Mouse (Mus musculus) stomach, embryonic 16.5 days (tissue): ENCODE data around the gene Grik1. TPM values are rescaled to one million over a fixed set of nuclear protein-coding genes. Genes with fewer than 3 reads are reported as not detected.

Experiments
- ATAC-seq: fragments of 200-750 bp; cut with Nextera tagmentation; 2 replicates; pipeline ENCODE4 v1.8.0; 2017; ENCODE audit warnings: moderate number of reproducible peaks, moderate TSS enrichment; ENCODE audit not compliant: insufficient read depth, low FRiP score
- H3K27ac ChIP-seq: fragments of 300-500 bp; sonication (generic); 2 replicates; pipeline ENCODE4 v1.5.1; 2014; ENCODE audit warnings: low read length
- H3K27me3 ChIP-seq: fragments of 300-500 bp; sonication (generic); 2 replicates; pipeline ENCODE4 v1.6.1; 2014; ENCODE audit warnings: low read length, control low read depth, mixed read lengths; ENCODE audit not compliant: control insufficient read depth, insufficient read depth
- H3K36me3 ChIP-seq: fragments of 300-500 bp; sonication (generic); 2 replicates; pipeline ENCODE4 v1.6.1; 2014; ENCODE audit warnings: low read length; ENCODE audit not compliant: control insufficient read depth, insufficient read depth
- H3K4me1 ChIP-seq: fragments of 300-500 bp; sonication (generic); 2 replicates; pipeline ENCODE4 v1.6.1; 2014; ENCODE audit warnings: low read length, control low read depth, mixed read lengths; ENCODE audit not compliant: control insufficient read depth, insufficient read depth
- H3K4me2 ChIP-seq: fragments of 300-500 bp; sonication (generic); 2 replicates; pipeline ENCODE4 v1.6.1; 2014; ENCODE audit warnings: low read depth, low read length, mixed read lengths
- H3K4me3 ChIP-seq: fragments of 300-500 bp; sonication (generic); replicated peaks from 2 replicates; pipeline ENCODE4 v1.5.1; 2014; ENCODE audit warnings: mild to moderate bottlenecking, low read length
- H3K9ac ChIP-seq: fragments of 300-500 bp; sonication (generic); 2 replicates; pipeline ENCODE4 v1.6.1; 2014; ENCODE audit warnings: low read length
- H3K9me3 ChIP-seq: fragments of 300-500 bp; sonication (generic); replicated peaks from 2 replicates; pipeline ENCODE4 v1.6.1; 2016; ENCODE audit warnings: low read length, control low read depth; ENCODE audit not compliant: control insufficient read depth
- WGBS: fragments of 180-500 bp; shearing (Covaris S2); extraction: QIAGEN DNeasy Blood & Tissue Kit; methylation state at CpG from one replicate; pipeline ENCODE4 v1.1.7; 2014; 5-methylcytosine and 5-hydroxymethylcytosine counted together
- polyA plus RNA-seq: library from polyadenylated mRNA; unstranded; fragments of >200 nt; fragmentation: Nextera tagmentation; extraction: Ambion mirVana; gene quantifications from 2 replicates; pipeline ENCODE4 v1.2.1, GENCODE M21; 2015

The Grik1 gene
- polyA plus RNA-seq, 1 experiment from 2014 or later: 4.2 TPM

DNA sequence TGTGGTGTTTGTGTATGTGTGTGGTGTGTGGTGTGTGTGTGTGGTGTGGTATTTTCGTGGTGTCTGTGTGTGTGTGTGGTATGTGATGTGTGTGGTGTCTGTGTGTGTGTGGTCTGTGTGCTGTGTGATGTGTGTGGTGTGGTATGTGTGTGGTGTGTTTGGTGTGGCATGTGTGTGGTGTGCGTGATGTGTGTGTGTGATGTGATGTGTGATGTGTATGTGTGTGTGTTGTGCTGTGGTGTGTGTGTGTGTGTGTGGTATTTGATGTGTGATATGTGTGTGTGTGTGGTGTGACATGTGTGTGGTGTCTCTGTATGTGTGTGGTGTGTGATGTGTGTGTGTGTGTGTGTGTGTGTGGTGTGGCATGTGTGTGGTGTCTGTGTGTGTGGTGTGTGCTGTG is 388.9 kb downstream of the Grik1 start:
- H3K27ac ChIP-seq: no peak overlapping the region
- no peaks in the 10 kb centered on the region for H3K27me3 ChIP-seq
- no peaks in the 10 kb centered on the region for H3K9me3 ChIP-seq
- H3K4me3 ChIP-seq: no peak overlapping the region
- H3K4me1 ChIP-seq: no peaks in the 10 kb centered on the region
- H3K4me2 ChIP-seq: no peak overlapping the region
- 93% methylated on average over 2 of the region's 2 CpGs for WGBS
- ATAC-seq: no peak
- no peak overlapping the region for H3K9ac ChIP-seq
- no peaks in the 10 kb centered on the region for H3K36me3 ChIP-seq

DNA sequence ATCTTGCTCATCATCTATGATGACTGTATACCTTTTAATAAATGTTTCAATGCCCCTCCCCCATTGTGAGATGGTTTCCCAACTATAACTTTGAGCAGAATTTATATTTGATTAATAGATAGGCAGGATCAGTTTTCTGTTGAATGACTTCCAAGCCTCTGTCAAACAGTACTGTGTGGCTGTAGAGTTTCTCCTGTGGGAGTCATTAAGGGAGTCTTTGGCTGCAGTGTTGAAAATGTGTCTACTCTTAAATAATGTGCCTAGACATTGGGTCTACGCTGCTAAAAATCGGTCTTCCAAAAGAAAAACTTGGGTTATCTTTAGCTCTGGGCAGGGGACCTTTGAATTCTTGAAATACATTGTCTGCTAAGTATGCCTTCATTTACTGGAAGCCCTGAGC is 414.1 kb downstream of the Grik1 start:
- WGBS: 49% methylated on average over 2 of the region's 2 CpGs
- Histone ChIP-seq H3K4me1 (no peaks in the 10 kb centered on the region), H3K9ac (no peak overlapping the region), H3K4me3 (no peak overlapping the region), H3K27ac (no peak overlapping the region), H3K4me2 (no peak overlapping the region), H3K27me3 (no peaks in the 10 kb centered on the region), H3K36me3 (no peaks in the 10 kb centered on the region), H3K9me3 (0 out of 2 replicates have a peak, but pooled peaks cover 3% of the 10 kb centered on the region)
- no peak for ATAC-seq

DNA sequence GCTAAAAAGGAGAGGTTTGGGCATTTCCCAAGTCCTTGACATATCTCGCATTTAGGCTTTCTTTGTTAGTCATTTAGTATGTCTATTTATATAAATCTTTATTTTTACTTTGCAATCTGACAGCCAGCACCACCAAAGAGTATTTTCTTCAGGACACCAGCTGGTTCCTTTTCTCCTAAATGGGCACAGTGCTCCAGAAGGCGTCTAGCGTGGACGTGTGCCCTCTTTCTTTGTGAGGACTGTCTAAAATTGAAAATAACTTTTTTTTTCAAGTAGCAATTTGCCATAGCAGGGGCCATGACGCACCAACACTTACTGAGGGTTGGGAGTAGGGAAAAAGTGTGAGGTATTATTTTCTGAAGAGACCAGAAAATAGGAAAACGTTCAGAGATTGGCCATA is 425.5 kb downstream of the Grik1 start:
- Histone ChIP-seq H3K4me1 (no peaks in the 10 kb centered on the region), H3K9ac (no peak overlapping the region), H3K9me3 (no peaks in the 10 kb centered on the region), H3K27ac (no peak overlapping the region), H3K4me3 (no peak overlapping the region), H3K27me3 (no peaks in the 10 kb centered on the region), H3K4me2 (no peak overlapping the region), H3K36me3 (no peaks in the 10 kb centered on the region)
- no peak for ATAC-seq
- WGBS: 67% methylated on average over 6 of the region's 6 CpGs

DNA sequence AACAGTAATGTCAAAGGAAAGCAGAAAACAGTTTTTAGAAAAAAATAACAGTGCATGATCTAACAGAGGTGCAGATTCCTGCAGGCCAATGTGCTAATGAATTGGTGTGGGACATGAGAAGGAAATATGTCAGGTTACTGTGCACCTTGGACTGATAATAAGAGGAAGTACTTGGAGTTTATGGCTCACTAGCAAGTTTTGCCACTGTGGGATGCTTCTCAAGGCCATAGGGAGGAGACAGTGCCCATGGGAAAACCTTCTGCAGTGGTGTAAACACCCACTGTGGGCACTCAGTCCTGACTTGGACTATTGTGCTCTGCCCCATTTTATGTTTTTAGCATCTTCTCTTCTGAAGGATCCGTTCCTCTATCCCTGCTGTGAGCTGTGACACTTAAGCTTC is 428.3 kb downstream of the Grik1 start:
- Histone ChIP-seq H3K4me1 (no peaks in the 10 kb centered on the region), H3K36me3 (no peaks in the 10 kb centered on the region), H3K27me3 (no peaks in the 10 kb centered on the region), H3K9me3 (no peaks in the 10 kb centered on the region), H3K9ac (no peak overlapping the region), H3K4me3 (no peak overlapping the region), H3K4me2 (no peak overlapping the region), H3K27ac (no peak overlapping the region)
- no peak for ATAC-seq
- WGBS: 64% methylated on average over 1 of the region's 1 CpGs

DNA sequence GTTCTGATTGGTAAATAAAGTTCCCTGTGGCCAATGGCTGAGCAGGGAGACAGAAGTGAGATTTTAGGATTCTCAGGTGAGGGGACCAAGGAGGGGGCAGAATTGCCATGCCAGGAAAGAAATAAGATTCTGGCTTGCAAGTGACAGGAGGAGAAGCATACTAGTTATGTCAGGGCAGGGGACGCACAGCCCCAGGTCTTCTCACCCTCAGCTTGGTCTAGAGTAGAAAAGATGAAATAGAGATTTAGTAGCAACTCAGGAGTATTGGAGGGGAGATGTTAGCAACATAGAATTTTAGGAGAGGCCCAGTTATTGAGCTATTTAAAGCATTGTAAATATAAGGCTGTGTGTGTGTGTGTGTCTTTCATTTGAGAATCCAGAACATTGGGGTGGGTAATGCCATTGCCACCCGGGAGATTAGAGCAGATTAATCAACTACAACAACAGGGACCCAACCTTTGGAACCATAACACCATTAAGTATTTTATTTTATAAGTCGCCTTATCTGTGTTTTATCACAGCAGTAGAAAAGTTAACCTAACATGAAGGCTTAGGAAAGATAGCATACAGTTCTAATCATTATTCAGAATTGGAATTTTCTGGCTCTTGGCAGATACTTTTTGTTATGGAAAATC is 436.5 kb downstream of the Grik1 start:
- no peaks in the 10 kb centered on the region for H3K4me1 ChIP-seq
- no peak overlapping the region for H3K9ac ChIP-seq
- H3K27me3 ChIP-seq: no peaks in the 10 kb centered on the region
- ATAC-seq: no peak
- WGBS: 84% methylated on average over 3 of the region's 3 CpGs
- no peak overlapping the region for H3K4me2 ChIP-seq
- no peak overlapping the region for H3K4me3 ChIP-seq
- H3K27ac ChIP-seq: no peak overlapping the region
- H3K9me3 ChIP-seq: no peaks in the 10 kb centered on the region
- no peaks in the 10 kb centered on the region for H3K36me3 ChIP-seq

- H3K27ac ChIP-seq: no peak overlapping the region
- no peaks in the 10 kb centered on the region for H3K4me1 ChIP-seq
- H3K4me2 ChIP-seq: no peak overlapping the region
- no peak overlapping the region for H3K9ac ChIP-seq
- no peak for ATAC-seq
- no peaks in the 10 kb centered on the region for H3K27me3 ChIP-seq
- H3K36me3 ChIP-seq: no peaks in the 10 kb centered on the region
- 77% methylated on average over 2 of the region's 2 CpGs for WGBS
- H3K9me3 ChIP-seq: no peaks in the 10 kb centered on the region
- H3K4me3 ChIP-seq: no peak overlapping the region
Observed at GRCm38 (mm10) chr16:87851550-87851949, 438.5 kb downstream of the Grik1 start.

- Histone ChIP-seq H3K4me2 (no peak overlapping the region), H3K4me3 (no peak overlapping the region), H3K4me1 (no peaks in the 10 kb centered on the region), H3K27ac (no peak overlapping the region), H3K36me3 (no peaks in the 10 kb centered on the region), H3K9ac (no peak overlapping the region), H3K27me3 (no peaks in the 10 kb centered on the region), H3K9me3 (no peaks in the 10 kb centered on the region)
- WGBS: 84% methylated on average over 3 of the region's 3 CpGs
- no peak for ATAC-seq
Observed at GRCm38 (mm10) chr16:87848799-87849198, 441.3 kb downstream of the Grik1 start.

Other genes with a start within 250 kb of the Grik1 start
- 1.0 and 3.2 TPM in 2 replicates for gene Cldn17, start 216.7 kb upstream of the Grik1 start, polyA plus RNA-seq